Mouse (Mus musculus): ENCODE data around the gene Timm50. TPM values are rescaled to one million over a fixed set of nuclear protein-coding genes. Genes with fewer than 3 reads are reported as not detected.

Gene Timm50
- total RNA-seq (2021), result 10 to 100 TPM; 41.8 to 43.9 TPM
- long read RNA-seq, experiment 1, transcript Timm50-201 (11 exons, 1,515 nt), result major isoform, 131 of 144 reads
- long read RNA-seq, experiment 1, partial matches to known transcripts, result 3 of 144 reads
- long read RNA-seq, experiment 1, other reads (novel, unspliced or antisense), result 10 of 144 reads
- long read RNA-seq, experiment 2, transcript Timm50-201 (11 exons, 1,515 nt), result major isoform, 135 of 147 reads
- long read RNA-seq, experiment 2, partial matches to known transcripts, result 3 of 147 reads
- long read RNA-seq, experiment 2, other reads (novel, unspliced or antisense), result 9 of 147 reads

DNA sequence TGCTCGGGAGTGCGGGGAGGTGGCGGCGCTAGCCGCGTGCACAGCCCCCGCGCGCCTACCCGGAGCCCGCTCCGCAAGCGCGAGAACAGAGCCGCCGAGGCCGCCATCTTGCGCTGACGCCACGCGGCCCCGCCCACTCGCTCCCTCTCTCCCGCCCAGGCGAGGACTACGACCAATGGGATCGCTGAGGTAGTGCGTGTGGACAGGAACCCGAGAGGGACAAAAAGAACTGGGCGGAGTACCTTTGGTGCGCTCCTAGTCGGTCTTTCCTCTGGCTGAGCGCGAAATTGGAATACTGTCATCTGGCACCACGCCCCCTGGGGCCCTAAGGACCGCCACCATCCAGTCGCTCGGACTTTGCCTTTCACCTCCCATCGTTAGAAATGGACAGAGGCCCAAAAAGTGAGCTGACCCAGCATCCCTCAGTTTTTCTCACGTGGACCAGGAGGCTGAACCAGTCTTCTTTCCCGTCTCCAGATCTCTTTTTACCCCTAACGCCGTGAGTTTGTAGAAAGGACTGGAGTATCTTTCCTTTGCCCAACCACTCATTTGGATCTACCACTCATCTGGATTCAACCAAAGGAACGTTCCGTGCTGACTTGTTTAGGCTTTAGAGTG, at the start of gene Timm50:
TSS of gene Timm50 (minus strand) at position 147 of the 618 bp plus-strand sequence.
- peak; percentile 96 for DNase-seq

DNA sequence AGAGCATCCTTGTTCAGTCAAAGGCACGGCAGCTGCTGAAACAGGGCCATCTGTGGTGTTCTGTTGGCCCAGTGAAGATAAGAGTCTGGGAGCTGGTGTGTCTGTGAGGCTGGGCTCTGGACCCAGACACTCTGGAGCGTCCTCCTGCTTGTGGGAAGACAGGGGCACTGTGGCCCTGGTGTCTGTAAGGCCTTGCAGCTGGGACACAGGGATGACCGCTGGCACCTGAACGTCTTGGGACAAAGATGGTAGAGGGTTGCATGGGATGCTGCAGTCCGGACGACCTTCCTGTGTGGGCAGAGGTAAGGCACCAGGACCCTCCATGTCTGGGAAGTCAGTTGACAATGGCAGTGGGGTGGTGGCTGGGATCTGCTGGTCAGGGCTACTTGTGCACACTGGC, 48.4 kb upstream of the Timm50 start:
- DNase-seq, result no peak

DNA sequence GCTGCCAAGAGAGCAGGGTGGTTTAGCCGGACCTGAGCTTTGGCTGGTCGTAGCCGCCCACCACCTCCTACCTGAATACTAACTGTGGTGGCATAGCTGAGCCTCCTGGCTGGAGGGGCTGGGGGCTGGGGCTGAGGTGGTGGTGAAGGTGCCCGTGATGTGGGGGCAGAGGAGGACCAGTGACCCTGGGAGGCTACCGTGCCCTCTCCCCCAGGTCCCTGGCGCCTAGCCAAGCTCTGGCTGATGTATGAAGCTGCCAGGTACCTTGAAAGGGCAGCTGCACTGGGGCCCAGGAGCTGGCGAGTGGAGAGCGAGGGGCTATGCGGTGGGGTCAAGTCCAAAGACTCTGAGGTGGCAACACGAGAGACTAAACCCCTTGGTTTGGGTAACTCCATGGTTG, 48.0 kb upstream of the Timm50 start:
- DNase-seq, result no peak

DNA sequence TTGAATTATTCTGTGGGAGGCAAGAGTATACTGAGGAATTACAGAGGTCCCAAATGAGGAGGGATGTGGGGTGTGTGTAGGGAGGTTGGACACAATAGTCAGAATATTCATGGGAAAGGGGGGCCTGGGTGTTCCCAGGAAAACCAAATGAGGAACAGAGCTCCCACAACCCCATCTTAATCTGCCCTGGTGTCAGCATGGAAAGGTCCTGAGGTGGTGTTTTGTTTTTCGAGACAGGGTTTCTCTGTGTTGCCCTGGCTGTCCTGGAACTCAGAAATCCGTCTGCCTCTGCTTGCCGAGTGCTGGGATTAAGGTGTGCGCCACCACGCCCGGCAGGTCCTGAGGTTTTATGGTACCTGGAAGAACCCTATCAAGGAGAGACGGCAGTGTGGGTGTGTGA, 46.6 kb upstream of the Timm50 start:
- no peak for DNase-seq

DNA sequence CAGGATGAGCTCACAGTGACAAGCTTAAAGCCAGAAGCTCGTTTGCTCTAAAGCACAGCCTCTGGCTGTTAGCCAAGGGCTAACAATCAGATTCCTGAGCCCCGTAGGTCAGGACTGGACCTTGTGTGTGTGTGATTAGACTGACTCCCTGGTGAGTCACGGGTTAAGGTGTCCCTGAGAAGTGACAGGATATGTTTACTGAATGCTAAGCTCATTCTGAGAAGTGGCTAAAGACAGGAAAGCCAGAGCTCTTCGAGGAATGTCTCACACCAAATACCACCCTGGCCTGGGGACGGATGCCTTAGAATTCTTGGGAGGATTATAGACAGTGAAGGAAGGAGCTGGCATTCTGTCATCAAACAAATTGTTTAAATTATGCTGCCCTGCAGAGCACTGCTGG, 46.1 kb upstream of the Timm50 start:
- DNase-seq, result no peak

DNA sequence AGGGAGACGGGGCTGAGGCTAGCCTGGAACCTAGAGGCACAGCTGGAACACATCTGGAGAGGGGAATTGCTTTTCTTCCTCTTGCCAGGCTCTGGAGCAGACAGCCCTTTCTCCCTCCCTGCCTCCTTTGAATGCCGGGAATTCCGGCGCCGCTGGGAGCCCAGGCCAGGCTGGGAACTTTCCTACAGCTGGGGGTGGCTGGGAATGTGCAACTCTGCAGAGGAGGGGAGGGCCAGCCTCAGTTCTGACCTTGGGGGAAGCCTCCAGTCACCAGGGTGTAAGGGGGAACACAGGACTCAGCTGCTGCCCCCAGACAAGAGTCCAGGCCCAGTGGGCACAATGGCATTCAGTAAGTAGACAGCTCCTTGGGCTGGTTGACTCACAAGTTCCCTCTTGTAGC, 45.1 kb upstream of the Timm50 start:
- peak; percentile 73 for DNase-seq

DNA sequence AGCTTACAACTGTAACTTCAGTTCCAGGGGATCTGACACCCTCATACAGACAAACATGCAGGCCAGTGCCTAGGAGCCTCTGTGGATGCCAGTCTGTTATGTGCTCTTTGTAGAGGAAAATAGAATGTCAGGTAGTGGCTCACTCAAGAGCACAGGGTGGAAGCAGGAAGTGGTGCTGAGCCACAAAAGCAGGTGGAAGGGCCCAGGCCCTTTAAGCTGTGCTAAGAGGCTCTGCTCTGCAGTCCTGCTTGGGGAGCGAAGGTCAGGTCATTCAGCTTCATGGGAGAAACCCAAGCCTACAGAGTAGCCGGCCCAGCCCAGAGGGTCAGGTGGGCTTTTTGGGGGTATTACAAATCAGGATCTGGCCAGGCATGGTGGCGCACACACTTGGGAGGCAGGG, 43.3 kb upstream of the Timm50 start:
- no peak for DNase-seq

DNA sequence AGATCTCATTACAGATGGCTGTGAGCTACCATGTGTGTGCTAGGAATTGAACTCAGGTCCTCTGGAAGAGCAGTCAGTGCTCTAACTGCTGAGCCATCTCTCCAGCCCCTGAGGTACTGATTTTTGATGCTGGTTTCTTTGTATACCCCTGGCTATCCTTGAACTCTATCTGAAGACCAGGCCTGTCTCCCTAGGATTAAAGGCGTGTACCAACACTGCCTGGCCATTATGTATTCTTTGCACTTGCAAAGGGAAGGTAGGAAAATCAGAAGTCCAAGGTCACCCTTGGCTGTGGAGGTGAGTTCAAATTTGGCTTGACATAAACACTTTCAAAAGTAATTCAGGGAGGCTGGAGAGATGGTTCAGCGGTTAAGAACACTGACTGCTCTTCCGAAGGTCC, 42.7 kb upstream of the Timm50 start:
- DNase-seq, result no peak

DNA sequence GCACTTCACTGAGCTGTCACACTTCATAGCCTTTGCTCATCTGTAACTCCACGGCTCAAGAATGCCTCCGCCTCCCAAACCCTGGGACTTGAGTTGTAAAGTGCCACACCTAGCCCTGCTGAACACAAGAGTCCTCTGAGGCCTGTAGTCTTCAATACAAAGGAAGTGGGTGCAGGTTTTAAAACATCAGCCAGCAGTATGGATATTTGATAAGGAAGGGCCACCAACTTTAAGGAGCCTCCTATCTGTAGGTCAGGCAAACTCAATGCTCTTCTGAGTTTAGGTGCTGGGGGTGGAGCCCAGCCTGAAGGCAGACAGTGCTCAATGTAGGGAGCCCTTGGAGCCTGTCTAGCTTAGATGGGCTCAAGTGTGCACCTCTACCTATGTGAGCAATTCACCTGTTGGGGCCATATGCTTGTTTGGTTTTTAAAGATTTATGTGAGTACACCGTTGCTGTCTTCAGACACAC, 42.3 kb upstream of the Timm50 start:
- DNase-seq, result no peak

DNA sequence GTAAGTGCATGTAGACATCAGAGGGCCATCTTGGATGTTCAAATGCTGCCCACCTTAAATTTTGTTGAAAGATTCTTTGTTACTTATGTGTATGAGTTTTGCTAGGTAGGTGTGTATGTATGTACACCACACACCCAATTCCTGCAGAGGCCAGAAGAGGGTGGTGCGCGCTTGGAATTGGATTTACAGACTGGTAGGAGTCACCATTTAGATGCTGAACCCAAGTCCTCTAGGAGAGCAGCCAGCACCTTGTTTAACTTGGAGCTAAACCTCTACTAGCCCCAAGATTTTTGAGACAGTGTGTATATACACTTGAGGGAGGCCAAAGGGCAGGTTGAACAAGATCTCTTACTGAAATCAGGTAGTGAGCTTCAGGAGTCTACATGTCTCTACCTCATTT, 41.4 kb upstream of the Timm50 start:
- DNase-seq, result no peak

DNA sequence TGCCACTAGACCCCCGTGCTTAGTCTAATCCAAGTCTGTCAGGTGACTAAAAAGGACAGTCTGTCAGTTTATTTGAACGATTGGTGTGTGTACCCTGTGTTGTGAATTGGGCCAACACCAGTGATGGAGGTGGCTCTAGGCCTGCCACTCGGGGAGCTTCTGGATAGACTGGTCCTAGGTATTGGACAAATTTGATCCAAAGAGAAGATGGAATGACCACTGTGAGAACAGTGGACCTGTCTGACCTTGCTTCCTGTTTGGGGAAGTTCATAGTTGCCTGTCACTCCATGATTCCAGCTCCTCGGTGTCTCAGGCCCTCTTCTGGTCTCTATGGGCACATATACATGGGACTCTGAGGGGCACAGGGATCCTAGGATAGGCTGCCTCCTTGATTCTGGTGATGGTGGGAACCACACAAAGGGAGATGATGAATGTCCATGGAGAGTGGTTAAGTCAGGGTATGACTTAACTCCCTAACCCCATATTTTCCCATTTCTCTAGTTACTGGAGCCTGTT, 39.9 kb upstream of the Timm50 start:
- no peak for DNase-seq

DNA sequence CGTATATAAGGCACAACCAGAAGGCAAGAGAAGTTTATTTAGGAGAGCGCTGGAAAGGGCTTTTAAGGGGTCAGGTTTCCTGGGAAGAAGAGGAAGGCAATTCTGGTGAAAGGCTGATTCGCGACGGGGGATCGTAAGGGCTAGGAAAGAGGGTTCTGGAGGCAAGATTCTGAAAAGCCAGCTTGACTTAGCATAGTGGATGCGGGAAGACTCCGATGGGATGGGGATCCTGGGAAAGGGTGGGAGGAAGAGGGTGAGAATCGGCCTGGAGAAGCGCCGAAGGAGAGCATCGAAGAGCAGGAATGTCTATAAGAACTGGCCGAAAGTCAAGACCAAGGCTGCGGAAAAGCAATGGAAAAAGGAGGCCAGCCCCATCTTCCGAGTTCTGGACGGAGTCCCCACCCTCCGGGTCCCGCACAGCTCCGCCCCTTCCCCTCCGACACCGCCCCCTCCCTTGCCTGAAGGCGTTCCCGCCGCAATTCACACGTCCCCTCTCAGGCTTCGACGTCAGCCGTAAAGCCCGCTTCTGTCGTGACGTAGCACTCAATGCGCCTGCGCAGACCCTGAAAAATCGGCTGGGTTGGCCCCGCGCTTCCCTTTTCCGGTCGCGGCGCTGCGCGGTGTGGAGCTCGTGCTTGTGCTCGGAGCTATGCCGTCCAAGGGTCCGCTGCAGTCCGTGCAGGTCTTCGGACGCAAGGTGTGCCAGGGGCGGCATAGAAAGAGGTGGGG, 38.4 kb upstream of the Timm50 start, which contains the start of gene Rps16:
TSS of gene Rps16 (plus strand) at position 498 of the 729 bp plus-strand sequence.
- peak; percentile 97 for DNase-seq

DNA sequence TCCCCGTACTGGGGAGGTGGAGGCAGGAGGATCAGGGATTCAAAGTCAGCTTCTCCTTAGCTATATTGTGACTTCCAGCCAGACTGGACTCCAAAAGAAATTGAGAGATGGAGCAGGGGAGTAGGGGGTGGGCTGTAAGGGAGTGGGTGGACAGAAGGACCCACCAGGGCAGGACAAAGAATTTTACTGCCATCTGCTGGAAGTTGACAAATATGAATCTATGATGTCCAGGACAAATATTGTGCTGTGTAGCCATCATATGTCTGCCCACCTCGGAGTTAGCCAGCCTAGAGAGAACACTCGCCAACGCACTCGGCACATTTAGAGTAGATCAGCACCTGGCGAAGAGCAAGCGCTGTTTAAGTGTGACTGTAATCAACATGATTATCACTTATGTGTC, 36.7 kb upstream of the Timm50 start:
- no peak for DNase-seq

DNA sequence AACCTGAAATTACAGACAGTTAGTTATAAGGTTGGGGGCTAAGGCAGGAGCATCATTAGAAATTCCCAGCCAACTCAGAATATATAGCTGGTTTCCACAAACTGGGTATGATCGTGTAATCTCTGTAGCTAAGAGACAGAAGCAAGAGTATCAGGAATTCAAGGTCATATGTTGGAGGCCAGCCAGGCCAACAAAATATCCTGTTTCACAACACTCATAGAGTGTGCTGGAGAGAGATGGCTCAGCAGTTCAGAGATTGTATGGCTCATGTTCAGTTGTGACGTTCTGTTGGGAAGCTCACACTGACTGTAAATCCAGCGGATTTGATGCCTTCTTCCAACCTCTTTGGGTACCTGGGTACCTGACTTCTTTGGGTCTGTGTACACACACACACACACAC, 35.9 kb upstream of the Timm50 start:
- no peak for DNase-seq

DNA sequence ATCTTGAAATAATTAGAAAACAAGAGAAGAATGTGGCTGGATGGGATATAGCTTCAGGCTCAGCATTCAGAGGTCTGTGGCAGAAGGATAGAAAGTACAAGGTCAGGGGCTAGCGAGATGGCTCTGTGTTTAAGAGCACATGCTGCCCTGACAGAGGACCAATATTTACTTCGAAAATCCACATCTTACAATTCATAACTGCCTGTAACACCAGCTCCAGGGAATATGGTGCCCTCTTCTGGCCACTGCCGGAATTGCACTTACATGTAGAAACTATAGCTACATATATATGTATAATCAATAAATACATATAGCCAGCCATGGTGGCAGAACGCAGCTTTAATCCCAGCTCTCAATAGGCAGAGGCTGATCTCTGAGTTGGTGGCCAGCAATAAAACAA, 32.8 kb upstream of the Timm50 start:
- no peak for DNase-seq

DNA sequence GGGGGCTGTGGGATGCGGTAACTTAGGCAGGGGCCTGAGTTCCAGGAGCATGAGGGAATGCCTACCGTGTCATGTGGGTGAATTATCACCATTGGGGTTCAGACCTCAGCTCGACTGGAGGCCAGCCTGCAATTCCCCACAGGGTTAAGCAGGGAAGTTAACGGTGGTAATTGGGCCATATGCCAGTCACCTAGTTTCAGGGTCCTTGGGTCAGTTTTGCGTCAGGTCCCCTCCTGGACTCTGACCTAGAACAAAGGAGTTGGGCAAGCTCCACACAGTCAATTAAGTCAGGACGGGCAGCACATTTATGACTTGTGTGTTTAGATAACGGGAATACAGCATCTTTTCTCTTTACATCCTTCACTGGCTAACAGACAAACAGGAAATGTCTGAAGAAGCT, 29.5 kb upstream of the Timm50 start:
- no peak for DNase-seq

DNA sequence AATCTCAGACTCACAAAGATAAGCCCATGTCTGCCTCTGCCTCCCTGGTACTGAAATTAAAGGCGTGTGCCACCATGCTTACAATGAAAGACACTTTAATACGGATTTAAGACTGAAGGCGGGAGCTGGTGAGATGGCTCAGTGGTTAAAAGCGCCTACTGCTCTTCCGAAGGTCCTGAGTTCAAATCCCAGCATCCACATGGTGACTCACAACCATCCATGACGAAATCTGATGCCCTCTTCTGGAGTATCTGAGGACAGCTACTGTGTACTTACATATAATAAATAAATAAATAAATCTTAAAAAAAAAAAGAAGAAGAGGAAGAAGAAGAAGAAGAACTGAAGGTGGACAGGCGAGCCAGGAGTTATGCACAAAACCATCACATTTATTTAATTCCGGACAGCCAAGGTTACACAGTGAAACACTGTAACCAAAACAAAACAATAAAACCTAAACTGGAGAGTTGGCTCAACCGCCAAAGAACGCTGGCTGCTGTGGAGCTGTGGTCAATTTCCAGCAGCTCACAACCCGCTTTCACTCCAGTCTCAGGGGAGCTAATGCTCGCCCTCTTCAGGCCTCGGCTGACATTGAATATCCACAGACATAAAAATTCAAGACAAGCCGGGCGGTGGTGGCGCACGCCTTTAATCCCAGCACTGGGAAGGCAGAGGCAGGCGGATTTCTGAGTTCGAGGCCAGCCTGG, 27.5 kb upstream of the Timm50 start:
- peak; percentile 68 for DNase-seq

DNA sequence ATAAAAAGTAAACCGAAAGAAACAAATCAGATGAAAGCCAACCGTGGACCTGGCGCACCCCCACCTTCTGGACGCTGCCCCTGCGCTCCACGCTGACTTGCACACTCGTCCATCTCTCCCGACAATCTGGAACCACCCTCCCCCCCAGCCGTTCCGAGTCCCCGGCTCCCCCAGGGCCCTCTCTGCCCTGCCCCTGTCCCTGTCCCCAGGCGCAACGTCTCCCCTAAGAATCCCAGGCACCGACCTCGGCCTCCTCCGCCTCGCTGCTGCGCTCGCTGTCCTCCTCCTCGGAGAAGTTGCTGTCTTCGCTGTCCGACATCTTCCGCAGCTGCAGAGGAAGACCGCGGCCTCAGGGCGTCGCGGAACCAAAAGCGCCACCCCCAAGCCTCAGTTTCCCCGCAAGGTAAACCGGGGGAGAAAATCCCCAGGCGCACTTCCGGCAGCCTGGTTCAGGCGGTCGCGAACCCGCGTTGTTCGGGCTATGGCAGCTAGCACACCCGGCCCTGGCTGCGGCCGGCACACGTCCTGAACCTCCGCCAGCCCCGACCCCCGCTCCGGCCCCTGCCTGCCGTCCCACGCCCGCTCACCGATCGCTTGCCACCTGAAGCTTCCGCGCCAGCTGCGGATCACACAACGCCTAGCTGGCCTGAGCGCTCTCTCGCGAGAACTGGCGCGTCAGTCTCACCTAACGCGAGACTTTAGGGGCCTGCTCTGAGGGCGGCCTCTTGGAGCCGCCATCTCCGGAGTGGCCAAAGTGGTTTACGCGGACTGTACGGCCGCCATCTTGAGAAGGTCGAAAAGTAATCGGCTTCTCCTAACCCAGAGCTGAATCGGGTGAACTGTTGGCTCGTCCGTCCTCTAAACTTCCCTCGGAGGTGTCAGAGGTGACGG, 26.5 kb upstream of the Timm50 start, which contains the start of gene Supt5:
TSS of gene Supt5 (minus strand) at position 639 of the 891 bp plus-strand sequence.
- peak; percentile 97 for DNase-seq

DNA sequence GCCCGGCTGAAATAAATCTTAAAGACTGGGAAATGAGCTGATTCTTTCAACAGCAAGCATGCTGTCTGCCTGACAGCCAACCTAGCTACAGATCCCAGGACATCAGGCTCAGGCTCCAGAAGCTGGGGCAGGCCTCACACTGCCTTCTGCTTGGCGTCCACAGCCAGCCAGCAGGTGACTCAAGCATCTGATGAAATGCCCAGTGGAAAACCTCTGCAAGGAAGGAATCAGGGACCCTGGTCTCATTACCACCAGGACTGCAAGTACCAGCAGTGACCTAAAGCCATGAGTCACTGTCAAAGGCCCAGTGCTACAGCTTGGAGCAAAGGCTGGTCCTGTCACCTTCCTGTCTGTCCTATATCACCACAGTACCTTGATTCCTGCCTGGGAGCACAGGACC, 23.6 kb upstream of the Timm50 start:
- DNase-seq, result no peak

DNA sequence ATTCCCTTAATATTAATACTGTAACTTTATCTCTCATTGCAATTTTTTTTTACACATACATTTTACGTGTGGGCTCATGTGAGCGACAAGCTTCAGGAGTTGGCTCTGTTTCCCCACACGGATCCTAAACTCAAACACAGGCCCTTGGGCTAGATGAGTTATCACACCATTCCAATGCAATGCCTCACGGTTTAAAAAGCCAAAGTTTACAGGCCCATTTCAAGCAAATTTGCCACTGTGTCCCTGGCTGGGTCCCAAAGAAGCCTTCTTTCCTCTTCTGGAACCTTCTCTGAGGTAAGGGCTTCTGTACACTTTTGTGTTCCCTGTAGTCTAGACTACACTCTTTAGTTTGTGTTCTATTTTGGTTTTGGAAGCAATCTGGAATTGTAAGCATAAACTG, 22.7 kb upstream of the Timm50 start:
- DNase-seq, result no peak

DNA sequence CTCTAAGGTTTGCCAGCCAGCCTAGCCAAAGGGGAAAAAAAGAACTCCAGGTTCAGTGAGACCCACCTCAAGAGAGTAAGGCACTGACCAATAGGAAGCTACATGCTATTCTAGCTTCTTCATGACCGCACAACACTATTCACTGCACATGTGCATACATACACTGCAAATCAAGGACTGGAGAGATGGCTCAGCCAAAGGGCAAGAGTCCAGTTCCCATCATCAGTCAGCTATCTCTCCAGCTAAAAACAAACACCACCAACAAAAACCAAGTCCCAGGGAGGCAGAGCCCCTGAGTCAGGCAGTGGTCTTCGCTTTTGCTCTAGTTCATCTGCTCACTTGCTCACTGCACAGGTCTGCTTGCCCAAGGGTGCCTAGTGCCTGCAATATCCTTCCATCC, 16.4 kb upstream of the Timm50 start:
- no peak for DNase-seq

Data from gastrocnemius, postnatal 25 days (tissue).